Mouse (Mus musculus) CD4-positive, CD25-positive, alpha-beta regulatory T cell (primary cell): ENCODE measurements around the gene AI481877. TPM values are rescaled to one million over a fixed set of nuclear protein-coding genes. Genes with fewer than 3 reads are reported as not detected.

Experiments
- polyA plus RNA-seq: library from polyadenylated mRNA; unstranded; fragments of 100-300 nt; shearing (Covaris generic); gene quantifications from one replicate; pipeline ENCODE4 v1.2.1, GENCODE M21; 2017

AI481877 gene
- not detected for polyA plus RNA-seq

DNA sequence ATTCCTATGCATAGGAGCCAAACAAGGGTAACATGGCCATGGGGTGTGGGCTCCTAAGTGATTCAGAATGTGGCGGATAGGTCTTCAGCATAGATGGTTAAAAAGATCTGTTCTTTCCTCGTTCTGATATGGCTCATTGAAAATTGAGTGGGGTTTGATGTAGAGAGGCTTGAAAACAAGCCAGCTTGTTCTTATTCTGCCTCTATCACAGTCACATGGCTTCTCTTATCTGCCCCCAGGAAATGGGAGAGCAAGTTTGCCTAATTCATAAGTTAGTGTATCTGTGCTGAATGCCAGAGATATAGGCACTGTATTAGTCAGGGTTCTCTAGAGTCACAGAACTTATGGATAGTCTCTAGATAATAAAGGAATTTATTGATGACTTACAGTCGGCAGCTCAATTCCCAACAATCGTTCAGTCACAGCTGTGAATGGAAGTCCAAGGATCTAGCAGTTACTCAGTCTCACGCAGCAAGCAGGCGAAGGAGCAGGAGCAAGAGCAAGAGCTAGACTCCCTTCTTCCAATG, at the start of gene AI481877:
Gene AI481877, minus strand, starts transcription at position 477 of the 527 bp plus-strand sequence.

DNA sequence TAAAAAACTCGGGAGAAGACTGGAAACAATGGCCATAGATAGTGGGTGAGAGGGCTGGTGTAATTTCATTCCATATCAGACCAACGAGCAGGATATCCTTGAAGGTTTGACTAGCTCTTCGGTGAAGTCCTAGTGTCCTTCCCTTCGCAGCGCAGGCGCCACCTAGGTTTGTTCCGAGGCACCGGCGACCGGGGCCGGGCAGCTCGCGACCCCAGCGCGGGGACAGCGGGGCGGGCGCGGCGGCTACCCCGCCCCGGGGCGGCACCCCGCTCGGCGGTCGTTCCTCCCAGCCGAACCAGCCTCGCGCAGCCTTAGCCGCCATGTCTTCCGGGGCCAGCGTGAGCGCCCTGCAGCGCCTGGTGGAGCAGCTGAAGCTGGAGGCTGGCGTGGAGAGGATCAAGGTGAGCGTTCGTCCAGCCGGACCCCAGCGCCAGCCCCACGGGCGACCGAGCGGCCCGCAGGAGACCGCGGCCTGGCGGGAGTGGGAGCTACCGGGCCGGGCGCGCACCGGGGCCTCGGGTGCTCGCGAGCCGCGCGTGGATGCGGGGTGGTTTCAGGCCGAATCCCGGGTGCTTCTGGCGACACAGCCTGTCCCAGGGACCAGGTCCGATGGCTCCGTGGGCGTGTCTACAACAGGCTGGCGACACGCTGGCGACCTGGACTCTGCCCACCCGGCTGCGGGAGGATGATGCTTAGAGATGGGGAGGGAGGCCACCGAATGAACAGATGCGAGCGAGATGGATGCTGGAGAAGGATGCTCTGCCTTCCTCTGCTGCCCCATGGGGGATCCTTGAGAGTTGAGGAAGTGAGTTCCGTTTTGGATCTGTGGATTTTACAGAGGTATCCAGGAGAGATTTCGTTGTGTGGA, 103.6 kb downstream of the AI481877 start, which contains the start of gene Gng10:
Gene Gng10, plus strand, starts transcription at position 171 of the 868 bp plus-strand sequence.

DNA sequence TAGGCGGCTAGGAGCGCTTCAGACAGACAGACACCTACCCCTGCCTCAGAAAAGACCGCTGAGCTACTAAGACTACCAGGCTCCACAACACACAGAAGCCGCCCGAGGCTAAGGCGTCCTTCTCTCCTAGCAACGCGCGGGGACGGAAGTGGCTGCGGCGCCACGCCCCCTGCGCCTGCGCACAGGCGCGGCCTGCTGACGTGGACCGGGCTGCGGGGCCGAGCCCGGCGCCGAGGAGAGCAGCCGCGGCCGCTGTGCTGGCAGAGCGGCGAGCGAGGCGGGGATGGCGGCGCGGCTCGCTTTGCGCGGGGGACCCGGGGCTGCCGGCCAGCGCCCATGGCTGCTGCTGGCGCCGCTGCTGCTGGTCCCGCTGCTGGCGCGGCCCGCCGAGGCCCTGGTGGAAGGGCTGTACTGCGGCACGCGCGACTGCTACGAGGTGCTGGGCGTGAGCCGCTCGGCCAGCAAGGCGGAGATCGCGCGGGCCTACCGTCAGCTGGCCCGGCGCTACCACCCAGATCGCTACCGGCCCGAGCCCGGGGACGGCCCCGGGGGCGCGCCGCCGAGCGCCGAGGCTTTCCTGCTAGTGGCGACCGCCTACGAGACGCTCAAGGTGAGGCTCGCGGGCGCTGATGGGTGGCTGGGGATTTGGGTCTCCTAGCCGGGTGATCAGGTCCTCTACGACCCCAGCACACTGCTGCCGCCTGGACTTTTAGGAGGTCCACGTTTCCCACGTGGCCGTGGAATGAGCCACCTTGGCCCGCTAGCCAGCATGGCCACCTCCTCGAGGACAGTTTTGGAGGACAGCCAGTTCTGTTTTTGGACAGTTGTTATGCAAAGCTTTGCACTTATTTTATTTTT, 135.6 kb downstream of the AI481877 start, which contains the start of gene Gm20503:
Gene Gm20503, plus strand, starts transcription at position 263 of the 858 bp plus-strand sequence.

GRCm38 (mm10) chr4:58994762-58995161, 144.0 kb downstream of the AI481877 start, which contains the start of gene Dnajc25:
Gene Dnajc25 (plus strand): TSS chr4:58995062.

Other genes starting within 250 kb of the AI481877 start
- 58.6 TPM for gene Ecpas, start 226.2 kb downstream of the AI481877 start, polyA plus RNA-seq
- not detected for gene Zkscan16, start 195.4 kb downstream of the AI481877 start, polyA plus RNA-seq
- gene Ptgr1, start 151.9 kb downstream of the AI481877 start, polyA plus RNA-seq = 0.68 TPM
- gene Dnajc25, start 143.9 kb downstream of the AI481877 start, polyA plus RNA-seq = 6.7 TPM
- 9.6 TPM for gene Gm20503, start 135.8 kb downstream of the AI481877 start, polyA plus RNA-seq
- gene Gng10, start 103.9 kb downstream of the AI481877 start, polyA plus RNA-seq = 126 TPM
- gene Ugcg, start 50.3 kb upstream of the AI481877 start, polyA plus RNA-seq = 165 TPM